ENCODE assay signal across 23 mouse cellular contexts in the genomic region with DNA sequence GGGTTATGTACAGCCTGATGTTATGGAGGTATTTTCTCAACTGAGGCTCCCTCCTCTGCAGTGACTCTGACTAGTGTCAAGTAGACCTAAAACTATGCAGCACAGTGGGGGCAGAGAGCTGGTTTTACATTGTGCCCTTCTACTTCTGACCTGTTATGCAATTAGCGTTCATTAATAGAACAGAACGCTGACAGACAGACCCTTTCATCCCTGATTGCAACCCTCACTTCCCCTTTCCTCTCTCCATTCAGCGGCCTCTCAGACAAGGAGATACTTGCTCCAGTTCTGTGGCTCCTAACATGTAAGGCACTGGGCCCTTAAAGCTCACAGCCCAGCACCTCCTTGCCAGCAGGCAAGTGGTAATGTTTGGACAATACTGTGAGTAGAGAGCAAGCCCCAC.
DNase-seq lines count a peak whose midpoint lies in the region; ATAC-seq lines count a peak whose summit lies in the region.
"Had no signal": no experiment of that assay in that cellular context is flagged by ENCODE, and none has a peak within 500 bp of the region (broad histone marks: within the 10 kb centered on the region; RNA-seq: fewer than 3 reads in every experiment).

No protein-coding gene starts in this region.

- H3K79me2 ChIP-seq in macrophage (ENCODE audit: inconsistent target), result no peaks in the 10 kb centered on the region

- DNase-seq in heart, adult 11 months, result peak; percentile 85
- no peak for DNase-seq in heart, adult 18-20 months
- DNase-seq in lung, postnatal 4 days, result no peak
- DNase-seq in hindbrain, embryonic 10.5 days (ENCODE audit: low spot score), result no peak
- no peak for DNase-seq in frontal cortex, adult 2 months (ENCODE audit: extremely low spot score in 1 of 2, low spot score in 1 of 2)
- DNase-seq: adrenal gland, postnatal 14 days; cerebellum, postnatal 10 days; gastrocnemius, adult 2 months; kidney, adult 8-10 months; kidney, postnatal 25 days; liver; liver, postnatal 0 days; right cerebral cortex, postnatal 25 days had no signal

- no peaks in the 10 kb centered on the region for H3K9me3 ChIP-seq in lung, embryonic 16.5 days (ENCODE audit: control insufficient read depth, low read length)
- no peaks in the 10 kb centered on the region for H3K9me3 ChIP-seq in hindbrain, embryonic 10.5 days
- H3K9me3 ChIP-seq in kidney, embryonic 16.5 days (ENCODE audit: low read length), result no peaks in the 10 kb centered on the region
- H3K9me3 ChIP-seq: forebrain, embryonic 10.5 days; intestine, embryonic 15.5 days had no signal

- 0 out of 2 replicates have a peak, but pooled peaks have one; percentile 43 for ATAC-seq in lung, embryonic 16.5 days (ENCODE audit: low read depth)
- ATAC-seq in kidney, embryonic 16.5 days (ENCODE audit: low FRiP score, low TSS enrichment), result no peak
- ATAC-seq: CD4-positive, CD25-positive, alpha-beta regulatory T cell, adult 4 months; hindbrain, embryonic 16.5 days; intestine, embryonic 15.5 days; liver, postnatal 0 days had no signal

- no peaks in the 10 kb centered on the region for H3K27me3 ChIP-seq in lung, embryonic 16.5 days (ENCODE audit: control insufficient read depth, insufficient read depth, low read depth, low read length)
- peaks cover 4% of the 10 kb centered on the region; the same call in 1 of the 2 replicates for H3K27me3 ChIP-seq in hindbrain, embryonic 10.5 days (ENCODE audit: insufficient read depth, poor library complexity, severe bottlenecking)
- no peaks in the 10 kb centered on the region for H3K27me3 ChIP-seq in kidney, embryonic 16.5 days (ENCODE audit: insufficient read depth, low read length)
- H3K27me3 ChIP-seq: intestine, embryonic 15.5 days had no signal

- H3K36me3 ChIP-seq in lung, embryonic 16.5 days (ENCODE audit: control insufficient read depth, insufficient read depth, low read length), result no peaks in the 10 kb centered on the region
- H3K36me3 ChIP-seq in macrophage (ENCODE audit: inconsistent target), result no peaks in the 10 kb centered on the region
- H3K36me3 ChIP-seq in hindbrain, embryonic 10.5 days, result no peaks in the 10 kb centered on the region
- H3K36me3 ChIP-seq in kidney, embryonic 16.5 days (ENCODE audit: insufficient read depth, low read length), result no peaks in the 10 kb centered on the region
- H3K36me3 ChIP-seq: forebrain, embryonic 10.5 days; intestine, embryonic 15.5 days had no signal

- H3K9ac ChIP-seq in lung, embryonic 16.5 days (ENCODE audit: low read length), result no peak overlapping the region
- no peak overlapping the region for H3K9ac ChIP-seq in kidney, embryonic 16.5 days (replicated peaks; ENCODE audit: low read length)
- H3K9ac ChIP-seq: intestine, embryonic 15.5 days; liver, postnatal 0 days had no signal

- no peak overlapping the region for H3K4me2 ChIP-seq in lung, embryonic 16.5 days (ENCODE audit: low read depth, low read length)
- no peak overlapping the region for H3K4me2 ChIP-seq in kidney, embryonic 16.5 days (replicated peaks; ENCODE audit: low read depth, low read length)
- H3K4me2 ChIP-seq: heart, embryonic 11.5 days; intestine, embryonic 15.5 days; midbrain, embryonic 11.5 days had no signal

- no peak overlapping the region for H3K4me3 ChIP-seq in lung, embryonic 16.5 days (ENCODE audit: low read length)
- no peak overlapping the region for H3K4me3 ChIP-seq in macrophage (ENCODE audit: inconsistent target)
- H3K4me3 ChIP-seq in hindbrain, embryonic 10.5 days, result no peak overlapping the region
- no peak overlapping the region for H3K4me3 ChIP-seq in kidney, embryonic 16.5 days (ENCODE audit: low read length)
- H3K4me3 ChIP-seq: forebrain, embryonic 10.5 days; gastrocnemius, adult 2 months; intestine, embryonic 15.5 days; layer of hippocampus, adult 2 months had no signal

- H3K4me1 ChIP-seq in lung, embryonic 16.5 days (replicated peaks; ENCODE audit: control insufficient read depth, insufficient read depth, low read length), result no peaks in the 10 kb centered on the region
- no peaks in the 10 kb centered on the region for H3K4me1 ChIP-seq in hindbrain, embryonic 10.5 days (replicated peaks)
- H3K4me1 ChIP-seq in kidney, embryonic 16.5 days (ENCODE audit: insufficient read depth, low read length), result no peaks in the 10 kb centered on the region
- H3K4me1 ChIP-seq: forebrain, embryonic 10.5 days; intestine, embryonic 15.5 days had no signal

- WGBS in lung, embryonic 16.5 days, result 44% methylated on average over 3 of the region's 3 CpGs
- 0% methylated on average over 3 of the region's 3 CpGs for WGBS in macrophage (ENCODE audit: missing documents)
- WGBS in hindbrain, embryonic 10.5 days, result 76% methylated on average over 3 of the region's 3 CpGs
- 74% methylated on average over 3 of the region's 3 CpGs for WGBS in kidney, embryonic 16.5 days

- no peak overlapping the region for H3K27ac ChIP-seq in lung, embryonic 16.5 days (ENCODE audit: low read length)
- H3K27ac ChIP-seq in macrophage, result peak overlapping the region; percentile 96
- no peak overlapping the region for H3K27ac ChIP-seq in hindbrain, embryonic 10.5 days
- H3K27ac ChIP-seq in kidney, embryonic 16.5 days (ENCODE audit: low read length), result no peak overlapping the region
- H3K27ac ChIP-seq: forebrain, embryonic 10.5 days; gastrocnemius, adult 2 months; intestine, embryonic 15.5 days; layer of hippocampus, adult 2 months had no signal
